Mouse (Mus musculus) hindbrain, embryonic 15.5 days (tissue): ENCODE measurements around the gene Sppl2a. TPM values are rescaled to one million over a fixed set of nuclear protein-coding genes. Genes with fewer than 3 reads are reported as not detected.
"Not testable (repeated sequence)": the region's sequence is repeated elsewhere in the genome, so short reads cannot be mapped to it uniquely, and the experiment has no call there.

Experiments
- ATAC-seq: fragments of 200-750 bp; cut with Nextera tagmentation; 2 replicates; pipeline ENCODE4 v1.8.0; 2017; ENCODE audit warnings: low read depth, moderate number of reproducible peaks, moderate TSS enrichment; ENCODE audit not compliant: low FRiP score
- H3K27ac ChIP-seq: fragments of 300-500 bp; sonication (generic); replicated peaks from 2 replicates; pipeline ENCODE4 v1.5.1; 2015; ENCODE audit warnings: mild to moderate bottlenecking, inconsistent platforms
- H3K27me3 ChIP-seq: fragments of 300-500 bp; sonication (generic); 2 replicates; pipeline ENCODE4 v1.6.1; 2015; ENCODE audit warnings: control low read depth, inconsistent platforms
- H3K36me3 ChIP-seq: fragments of 300-500 bp; sonication (generic); 2 replicates; pipeline ENCODE4 v1.6.1; 2015; ENCODE audit warnings: control low read depth, inconsistent platforms
- H3K4me1 ChIP-seq: fragments of 300-500 bp; sonication (generic); replicated peaks from 2 replicates; pipeline ENCODE4 v1.6.1; 2015; ENCODE audit warnings: control low read depth, inconsistent platforms
- H3K4me2 ChIP-seq: fragments of 300-500 bp; sonication (generic); 2 replicates; pipeline ENCODE4 v1.6.1; 2015; ENCODE audit warnings: moderate library complexity, mild to moderate bottlenecking, inconsistent platforms
- H3K4me3 ChIP-seq: fragments of 300-500 bp; sonication (generic); 2 replicates; pipeline ENCODE4 v1.5.1; 2015; ENCODE audit warnings: mild to moderate bottlenecking, inconsistent platforms
- H3K9ac ChIP-seq: fragments of 300-500 bp; sonication (generic); 2 replicates; pipeline ENCODE4 v1.6.1; 2015; ENCODE audit warnings: inconsistent platforms
- H3K9me3 ChIP-seq: fragments of 300-500 bp; sonication (generic); 2 replicates; pipeline ENCODE4 v1.6.1; 2016; ENCODE audit warnings: control low read depth, inconsistent platforms
- WGBS: fragments of 180-500 bp; shearing (Covaris S2); methylation state at CpG from one replicate; pipeline ENCODE4 v1.1.7; 2015; 5-methylcytosine and 5-hydroxymethylcytosine counted together
- polyA plus RNA-seq: library from polyadenylated mRNA; unstranded; fragments of >200 nt; fragmentation: Nextera tagmentation; extraction: Ambion mirVana; gene quantifications from 2 replicates; pipeline ENCODE4 v1.2.1, GENCODE M21; 2015

Sppl2a gene
- polyA plus RNA-seq, 1 experiment from 2014 or later = 30.4 TPM

- H3K4me3 ChIP-seq = no peak overlapping the region
- peaks cover 12% of the 10 kb centered on the region for H3K36me3 ChIP-seq
- no peaks in the 10 kb centered on the region for H3K9me3 ChIP-seq
- no peak overlapping the region for H3K9ac ChIP-seq
- WGBS = 92% methylated on average over 7 of the region's 7 CpGs
- no peak overlapping the region for H3K4me2 ChIP-seq
- H3K4me1 ChIP-seq = no peaks in the 10 kb centered on the region
- ATAC-seq = no peak
- no peaks in the 10 kb centered on the region for H3K27me3 ChIP-seq
- H3K27ac ChIP-seq = no peak overlapping the region
Observed at GRCm38 (mm10) chr2:126892316-126892715, 40.7 kb downstream of the Sppl2a start.

- Histone ChIP-seq H3K36me3 (peaks cover 12% of the 10 kb centered on the region), H3K9ac (no peak overlapping the region), H3K4me3 (no peak overlapping the region), H3K4me1 (no peaks in the 10 kb centered on the region), H3K27me3 (no peaks in the 10 kb centered on the region), H3K27ac (no peak overlapping the region), H3K9me3 (no peaks in the 10 kb centered on the region), H3K4me2 (no peak overlapping the region)
- ATAC-seq = no peak
Observed at GRCm38 (mm10) chr2:126891743-126892142, 41.3 kb downstream of the Sppl2a start.

DNA sequence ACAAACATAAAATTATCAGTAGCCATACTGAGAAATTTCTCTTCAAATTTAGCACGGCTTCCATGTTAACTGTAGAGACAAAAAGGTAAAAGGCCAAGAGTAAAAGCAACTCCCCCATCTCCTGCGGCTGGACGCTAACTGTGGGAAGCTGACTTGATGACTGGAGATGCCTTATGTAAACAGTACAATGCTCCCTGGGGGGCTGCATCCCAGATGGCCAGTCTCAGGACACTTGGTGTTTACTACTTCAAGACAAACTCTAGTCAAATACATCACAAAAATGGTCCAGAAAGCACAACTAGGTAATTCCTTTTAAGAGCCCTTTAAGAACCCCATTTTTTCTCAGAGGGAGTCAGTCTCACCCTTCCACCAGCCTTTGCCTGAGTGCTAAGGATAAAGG, 45.9 kb downstream of the Sppl2a start:
- Histone ChIP-seq H3K27ac (no peak overlapping the region), H3K9ac (no peak overlapping the region), H3K27me3 (no peaks in the 10 kb centered on the region), H3K9me3 (no peaks in the 10 kb centered on the region), H3K36me3 (0 out of 2 replicates have a peak, but pooled peaks cover under 1% of the 10 kb centered on the region), H3K4me1 (no peaks in the 10 kb centered on the region), H3K4me2 (no peak overlapping the region), H3K4me3 (no peak overlapping the region)
- no peak for ATAC-seq
- 52% methylated on average over 3 of the region's 3 CpGs for WGBS

GRCm38 (mm10) chr2:126885871-126886270, 47.2 kb downstream of the Sppl2a start:
- WGBS = 90% methylated on average over 2 of the region's 2 CpGs

GRCm38 (mm10) chr2:126882711-126883110, 50.3 kb downstream of the Sppl2a start:
- H3K27ac ChIP-seq, H3K9me3 ChIP-seq, H3K4me1 ChIP-seq, ATAC-seq, H3K27me3 ChIP-seq, H3K4me2 ChIP-seq, H3K36me3 ChIP-seq, H3K4me3 ChIP-seq, H3K9ac ChIP-seq: not testable (repeated sequence)
- 63% methylated on average over 2 of the region's 2 CpGs for WGBS

More at GRCm38 (mm10) chr2:126885871-126886270, 47.2 kb downstream of the Sppl2a start:
- H3K4me1 ChIP-seq = no peaks in the 10 kb centered on the region
- H3K27me3 ChIP-seq = no peaks in the 10 kb centered on the region
- H3K9ac ChIP-seq = no peak overlapping the region
- no peak overlapping the region for H3K4me3 ChIP-seq
- H3K27ac ChIP-seq = no peak overlapping the region
- H3K9me3 ChIP-seq = no peaks in the 10 kb centered on the region
- no peak overlapping the region for H3K4me2 ChIP-seq
- H3K36me3 ChIP-seq = no peaks in the 10 kb centered on the region
- ATAC-seq = no peak

DNA sequence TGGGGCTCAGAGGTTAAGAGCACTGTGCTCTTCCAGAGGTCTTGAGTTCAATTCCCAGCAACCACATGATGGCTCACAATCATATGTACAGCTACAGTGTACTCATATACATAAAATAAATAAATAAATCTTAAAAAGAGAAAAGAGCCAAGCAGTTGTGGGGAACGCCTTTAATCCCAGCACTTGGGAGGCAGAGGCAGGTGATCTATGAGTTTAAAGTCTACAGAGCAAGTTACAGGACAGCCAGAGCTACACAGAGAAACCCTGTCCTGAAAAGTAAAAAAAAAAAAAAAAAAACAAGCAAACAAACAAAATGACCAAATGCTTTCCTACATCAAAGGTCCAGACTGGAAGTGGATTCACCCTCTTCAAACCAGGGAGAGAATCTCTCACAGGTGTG, 55.0 kb downstream of the Sppl2a start:
- Histone ChIP-seq H3K36me3 (no peaks in the 10 kb centered on the region), H3K4me3 (no peak overlapping the region), H3K9me3 (no peaks in the 10 kb centered on the region), H3K27me3 (no peaks in the 10 kb centered on the region), H3K9ac (no peak overlapping the region), H3K27ac (no peak overlapping the region), H3K4me2 (no peak overlapping the region), H3K4me1 (peaks cover 19% of the 10 kb centered on the region)
- WGBS = 90% methylated on average over 1 of the region's 1 CpGs
- no peak for ATAC-seq

GRCm38 (mm10) chr2:126875871-126876796, 56.9 kb downstream of the Sppl2a start, which contains the start of gene Trpm7:
TSS of gene Trpm7 (minus strand) at chr2:126876230.
- peak within 1 kb of the TSS; percentile 97 for H3K27ac ChIP-seq
- WGBS = under 1% methylated on average over 62 of the region's 81 CpGs
- H3K4me1 ChIP-seq = peaks cover 23% of the 10 kb centered on the region
- peak within 1 kb of the TSS; percentile 87 for H3K9ac ChIP-seq
- no peaks in the 10 kb centered on the region for H3K36me3 ChIP-seq
- no peaks in the 10 kb centered on the region for H3K9me3 ChIP-seq
- no peaks in the 10 kb centered on the region for H3K27me3 ChIP-seq
- H3K4me3 ChIP-seq = peak within 1 kb of the TSS; percentile 97
- peak within 1 kb of the TSS; percentile 83 for H3K4me2 ChIP-seq
- ATAC-seq = peak; percentile 99

DNA sequence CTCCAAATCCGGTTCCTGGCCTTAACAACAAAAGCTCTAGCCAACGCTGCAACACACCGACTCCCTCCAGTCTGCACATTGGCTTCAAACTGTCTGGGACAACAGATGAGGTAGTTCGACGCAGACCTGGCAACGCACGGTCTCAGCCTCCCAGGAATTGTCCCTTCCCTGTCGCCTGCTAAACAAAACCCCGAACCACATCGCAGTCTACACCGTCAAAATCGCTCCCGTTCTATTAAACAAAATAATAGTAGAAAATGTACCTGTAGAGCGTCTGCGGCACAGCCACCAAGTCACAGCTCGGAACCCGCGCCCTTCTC, 57.6 kb downstream of the Sppl2a start:
- peak overlapping the region; percentile 83 for H3K4me2 ChIP-seq
- no peaks in the 10 kb centered on the region for H3K9me3 ChIP-seq
- H3K9ac ChIP-seq = peak overlapping the region; percentile 87
- H3K4me3 ChIP-seq = peak overlapping the region; percentile 97
- H3K27me3 ChIP-seq = no peaks in the 10 kb centered on the region
- peaks cover 23% of the 10 kb centered on the region for H3K4me1 ChIP-seq
- H3K36me3 ChIP-seq = no peaks in the 10 kb centered on the region
- ATAC-seq = peak; percentile 70
- WGBS = 0% methylated on average over 18 of the region's 18 CpGs
- peak overlapping the region; percentile 97 for H3K27ac ChIP-seq

GRCm38 (mm10) chr2:126874809-126875515, 58.1 kb downstream of the Sppl2a start:
- 30% methylated on average over 13 of the region's 13 CpGs for WGBS
- H3K9me3 ChIP-seq = no peaks in the 10 kb centered on the region
- peaks cover 23% of the 10 kb centered on the region for H3K4me1 ChIP-seq
- peak overlapping the region; percentile 83 for H3K4me2 ChIP-seq
- H3K36me3 ChIP-seq = no peaks in the 10 kb centered on the region
- H3K4me3 ChIP-seq = peak overlapping the region; percentile 97
- peak overlapping the region; percentile 87 for H3K9ac ChIP-seq
- no peaks in the 10 kb centered on the region for H3K27me3 ChIP-seq
- no peak for ATAC-seq
- H3K27ac ChIP-seq = peak overlapping the region; percentile 97

GRCm38 (mm10) chr2:126866301-126866700, 66.7 kb downstream of the Sppl2a start:
- Histone ChIP-seq H3K4me3 (no peak overlapping the region), H3K9me3 (no peaks in the 10 kb centered on the region), H3K9ac (no peak overlapping the region), H3K27me3 (no peaks in the 10 kb centered on the region), H3K36me3 (no peaks in the 10 kb centered on the region), H3K4me1 (no peaks in the 10 kb centered on the region), H3K4me2 (no peak overlapping the region), H3K27ac (no peak overlapping the region)
- no peak for ATAC-seq
- WGBS = 91% methylated on average over 1 of the region's 1 CpGs

DNA sequence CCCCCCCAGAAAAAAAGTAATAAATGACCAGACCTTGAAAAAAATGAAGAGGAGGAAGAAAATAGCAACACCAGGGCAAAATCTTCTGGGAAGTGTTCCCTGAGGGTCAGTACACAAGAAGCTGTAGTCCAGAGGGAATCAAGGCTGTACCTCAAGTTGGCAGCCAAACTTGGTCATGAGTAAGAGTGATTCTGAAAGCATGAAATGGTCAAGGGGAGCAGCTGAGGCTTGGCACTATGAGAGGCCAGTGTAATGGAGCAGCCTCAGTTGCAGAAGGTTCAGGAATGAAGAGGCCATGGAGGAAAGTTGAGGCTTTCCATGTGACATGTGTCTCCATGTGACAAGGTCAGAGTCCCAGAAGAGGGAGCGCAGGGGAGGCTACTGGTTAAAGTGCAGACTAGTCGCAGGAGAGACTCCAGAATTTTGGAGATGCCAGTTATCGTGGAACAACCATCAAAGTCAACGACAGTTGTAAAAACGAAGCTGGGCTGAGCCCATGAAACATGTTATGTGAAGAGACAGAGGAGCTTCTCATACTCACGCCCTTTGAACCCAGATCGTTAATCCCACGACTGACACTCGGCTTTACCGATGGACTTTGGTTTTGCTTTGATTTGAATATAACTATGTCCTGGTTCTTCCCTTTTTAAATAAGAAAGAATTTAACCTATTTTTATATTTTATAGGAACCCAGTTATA, 67.4 kb downstream of the Sppl2a start:
- 91% methylated on average over 10 of the region's 10 CpGs for WGBS
- H3K36me3 ChIP-seq = no peaks in the 10 kb centered on the region
- no peak overlapping the region for H3K9ac ChIP-seq
- H3K27me3 ChIP-seq = no peaks in the 10 kb centered on the region
- no peak overlapping the region for H3K27ac ChIP-seq
- H3K4me2 ChIP-seq = no peak overlapping the region
- H3K9me3 ChIP-seq = no peaks in the 10 kb centered on the region
- H3K4me1 ChIP-seq = no peaks in the 10 kb centered on the region
- H3K4me3 ChIP-seq = no peak overlapping the region
- no peak for ATAC-seq

DNA sequence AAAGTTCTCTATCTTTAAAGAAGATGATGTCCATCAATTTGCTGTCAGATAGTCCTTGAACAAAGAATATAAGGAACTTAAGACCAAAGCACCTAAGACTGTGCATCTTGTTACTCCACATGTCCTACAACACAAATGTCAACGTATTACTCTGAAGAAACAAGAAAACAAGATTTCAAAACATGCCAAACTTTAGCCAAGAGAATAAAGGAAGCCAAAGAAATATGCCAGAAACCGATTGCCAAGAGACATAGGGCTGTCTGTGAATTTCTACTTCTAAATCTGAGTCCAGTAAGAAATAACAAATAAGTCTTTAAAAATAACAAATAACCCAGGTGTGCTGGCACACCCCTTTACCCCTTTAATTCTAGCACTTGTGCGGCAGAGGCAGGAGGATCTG, 68.0 kb downstream of the Sppl2a start:
- Histone ChIP-seq H3K9ac (no peak overlapping the region), H3K4me3 (no peak overlapping the region), H3K4me1 (no peaks in the 10 kb centered on the region), H3K9me3 (no peaks in the 10 kb centered on the region), H3K27me3 (no peaks in the 10 kb centered on the region), H3K27ac (no peak overlapping the region), H3K36me3 (no peaks in the 10 kb centered on the region), H3K4me2 (no peak overlapping the region)
- ATAC-seq = no peak
- 95% methylated on average over 3 of the region's 3 CpGs for WGBS
